Mouse (Mus musculus) intestine, embryonic 14.5 days (tissue): Measurements from ENCODE around the gene Prdm16. TPM values are rescaled to one million over a fixed set of nuclear protein-coding genes. Genes with fewer than 3 reads are reported as not detected.

Experiments
- ATAC-seq: fragments of 200-750 bp; cut with Nextera tagmentation; replicated peaks from 2 replicates; pipeline ENCODE4 v1.8.0; 2017; ENCODE audit warnings: low read depth, moderate number of reproducible peaks, moderate TSS enrichment, moderate library complexity; ENCODE audit not compliant: low FRiP score, low TSS enrichment
- DNase-seq: peaks from one replicate; pipeline ENCODE4 v3.0.0-alpha.2; 2018; ENCODE audit warnings: low spot score
- H3K27ac ChIP-seq: fragments of 300-500 bp; sonication (generic); 2 replicates; pipeline ENCODE4 v1.5.1; 2014; ENCODE audit warnings: low read depth, mild to moderate bottlenecking, control low read depth
- H3K27me3 ChIP-seq: fragments of 300-500 bp; sonication (generic); replicated peaks from 2 replicates; pipeline ENCODE4 v1.6.1; 2014; ENCODE audit warnings: low read length, control low read depth; ENCODE audit not compliant: control insufficient read depth, insufficient read depth
- H3K36me3 ChIP-seq: fragments of 300-500 bp; sonication (generic); 2 replicates; pipeline ENCODE4 v1.6.1; 2014; ENCODE audit warnings: low read length, control low read depth; ENCODE audit not compliant: control insufficient read depth, insufficient read depth
- H3K4me1 ChIP-seq: fragments of 300-500 bp; sonication (generic); replicated peaks from 2 replicates; pipeline ENCODE4 v1.6.1; 2014; ENCODE audit warnings: low read length, control low read depth, mixed read lengths; ENCODE audit not compliant: control insufficient read depth, insufficient read depth
- H3K4me2 ChIP-seq: fragments of 300-500 bp; sonication (generic); 2 replicates; pipeline ENCODE4 v1.6.1; 2014; ENCODE audit warnings: low read length
- H3K4me3 ChIP-seq: fragments of 300-500 bp; sonication (generic); 2 replicates; pipeline ENCODE4 v1.5.1; 2014; ENCODE audit warnings: low read depth, low read length, control low read depth, mixed read lengths
- H3K9ac ChIP-seq: fragments of 300-500 bp; sonication (generic); 2 replicates; pipeline ENCODE4 v1.6.1; 2014; ENCODE audit warnings: mild to moderate bottlenecking, low read length
- H3K9me3 ChIP-seq: fragments of 300-500 bp; sonication (generic); 2 replicates; pipeline ENCODE4 v1.6.1; 2016; ENCODE audit warnings: low read length, control low read depth; ENCODE audit not compliant: control insufficient read depth
- WGBS: fragments of 180-500 bp; shearing (Covaris S2); extraction: QIAGEN DNeasy Blood & Tissue Kit; methylation state at CpG from one replicate; pipeline ENCODE4 v1.1.7; 2014; 5-methylcytosine and 5-hydroxymethylcytosine counted together
- polyA plus RNA-seq: library from polyadenylated mRNA; unstranded; fragments of >200 nt; fragmentation: Nextera tagmentation; extraction: Ambion mirVana; gene quantifications from 2 replicates; pipeline ENCODE4 v1.2.1, GENCODE M21; 2014

The Prdm16 gene
- polyA plus RNA-seq, 1 experiment from 2014 or later, result 19.7 TPM

DNA sequence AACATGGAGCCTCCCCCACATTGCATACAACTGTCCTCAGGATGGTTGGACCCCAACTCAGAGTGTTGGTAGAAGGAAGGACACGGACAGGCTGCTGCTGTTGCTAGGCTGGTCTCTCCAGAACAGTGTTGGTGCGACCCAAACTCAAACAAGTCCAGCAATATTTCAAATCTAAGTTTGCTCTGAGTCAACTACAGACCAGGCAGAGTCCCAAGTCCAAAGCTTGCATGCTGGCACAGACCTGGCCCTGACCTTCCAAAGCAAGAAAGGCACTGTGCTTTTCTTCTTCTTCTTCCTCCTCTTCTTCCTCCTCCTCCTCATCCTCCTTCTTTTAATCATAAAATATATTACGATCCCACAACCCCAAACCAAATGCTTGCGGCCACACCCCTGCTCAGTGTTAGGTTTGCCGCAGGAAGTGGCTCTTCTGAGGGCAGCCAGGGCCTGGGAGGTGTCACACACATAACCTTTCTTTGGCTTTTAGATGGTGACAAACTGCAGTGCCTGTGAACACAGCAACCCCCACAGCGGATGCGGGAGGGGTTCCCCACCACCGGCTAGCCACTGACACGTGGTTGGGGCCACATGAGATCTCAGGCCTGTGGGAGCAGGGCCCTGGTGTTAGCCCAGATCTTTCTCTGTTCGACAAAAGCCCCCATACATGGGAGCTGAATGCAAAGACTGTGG, 260.6 kb downstream of the Prdm16 start:
- H3K27ac ChIP-seq, result no peak overlapping the region
- WGBS, result 60% methylated on average over 10 of the region's 10 CpGs
- no peak overlapping the region for H3K4me2 ChIP-seq
- H3K36me3 ChIP-seq, result no peaks in the 10 kb centered on the region
- no peak overlapping the region for H3K9ac ChIP-seq
- no peaks in the 10 kb centered on the region for H3K9me3 ChIP-seq
- H3K4me1 ChIP-seq, result 0 out of 2 replicates have a peak, but pooled peaks cover 5% of the 10 kb centered on the region
- H3K27me3 ChIP-seq, result no peaks in the 10 kb centered on the region
- H3K4me3 ChIP-seq, result no peak overlapping the region
- no peak for ATAC-seq
- DNase-seq, result no peak

GRCm38 (mm10) chr4:154371542-154372247, 265.0 kb downstream of the Prdm16 start:
- DNase-seq, result no peak
- H3K4me1 ChIP-seq, result 0 out of 2 replicates have a peak, but pooled peaks cover 5% of the 10 kb centered on the region
- 67% methylated on average over 13 of the region's 13 CpGs for WGBS
- H3K9me3 ChIP-seq, result no peaks in the 10 kb centered on the region
- ATAC-seq, result no peak
- no peaks in the 10 kb centered on the region for H3K36me3 ChIP-seq
- H3K27ac ChIP-seq, result no peak overlapping the region
- no peak overlapping the region for H3K4me3 ChIP-seq
- H3K27me3 ChIP-seq, result no peaks in the 10 kb centered on the region
- no peak overlapping the region for H3K4me2 ChIP-seq
- no peak overlapping the region for H3K9ac ChIP-seq

- Histone ChIP-seq H3K4me2 (no peak overlapping the region), H3K36me3 (no peaks in the 10 kb centered on the region), H3K4me1 (0 out of 2 replicates have a peak, but pooled peaks cover 5% of the 10 kb centered on the region), H3K9ac (no peak overlapping the region), H3K9me3 (no peaks in the 10 kb centered on the region), H3K27ac (no peak overlapping the region), H3K27me3 (no peaks in the 10 kb centered on the region), H3K4me3 (no peak overlapping the region)
- ATAC-seq (no peak), DNase-seq (no peak)
- 80% methylated on average over 8 of the region's 8 CpGs for WGBS
Measured at GRCm38 (mm10) chr4:154370841-154371240, 265.8 kb downstream of the Prdm16 start.

GRCm38 (mm10) chr4:154369089-154369488, 267.6 kb downstream of the Prdm16 start:
- Histone ChIP-seq H3K27me3 (no peaks in the 10 kb centered on the region), H3K4me1 (0 out of 2 replicates have a peak, but pooled peaks cover 5% of the 10 kb centered on the region), H3K9ac (no peak overlapping the region), H3K36me3 (no peaks in the 10 kb centered on the region), H3K4me2 (no peak overlapping the region), H3K9me3 (no peaks in the 10 kb centered on the region), H3K27ac (no peak overlapping the region), H3K4me3 (no peak overlapping the region)
- DNase-seq (no peak), ATAC-seq (no peak)
- WGBS, result 67% methylated on average over 5 of the region's 5 CpGs

DNA sequence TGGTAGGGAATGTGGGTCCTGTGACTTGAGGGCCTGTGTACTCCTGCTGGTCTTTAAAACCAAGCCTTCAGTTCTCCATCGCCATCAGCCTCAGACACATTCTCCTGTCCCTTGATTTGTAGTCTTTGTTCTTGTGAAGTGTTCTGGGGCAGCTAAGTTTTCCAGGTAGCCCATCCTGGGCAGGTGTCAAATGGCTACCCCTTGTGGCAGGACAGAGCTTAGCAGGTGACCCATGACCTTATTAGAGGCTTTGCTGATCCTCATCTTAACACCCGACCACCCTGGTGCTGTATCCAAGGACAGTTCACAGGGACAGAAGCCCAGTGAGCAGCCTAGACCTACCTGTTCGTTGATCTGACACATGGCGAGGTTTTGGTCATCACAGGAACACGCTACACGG, 269.8 kb downstream of the Prdm16 start:
- Histone ChIP-seq H3K36me3 (no peaks in the 10 kb centered on the region), H3K4me3 (no peak overlapping the region), H3K4me2 (no peak overlapping the region), H3K9ac (no peak overlapping the region), H3K27me3 (no peaks in the 10 kb centered on the region), H3K27ac (no peak overlapping the region), H3K4me1 (no peaks in the 10 kb centered on the region), H3K9me3 (no peaks in the 10 kb centered on the region)
- ATAC-seq (no peak), DNase-seq (no peak)
- WGBS, result 82% methylated on average over 6 of the region's 6 CpGs

GRCm38 (mm10) chr4:154364752-154365151, 271.9 kb downstream of the Prdm16 start:
- DNase-seq (no peak), ATAC-seq (no peak)
- H3K27me3 ChIP-seq, result no peaks in the 10 kb centered on the region
- no peaks in the 10 kb centered on the region for H3K4me1 ChIP-seq
- H3K27ac ChIP-seq, result no peak overlapping the region
- no peak overlapping the region for H3K9ac ChIP-seq
- no peak overlapping the region for H3K4me2 ChIP-seq
- no peaks in the 10 kb centered on the region for H3K9me3 ChIP-seq
- 91% methylated on average over 2 of the region's 2 CpGs for WGBS
- no peaks in the 10 kb centered on the region for H3K36me3 ChIP-seq
- H3K4me3 ChIP-seq, result no peak overlapping the region

GRCm38 (mm10) chr4:154360850-154361249, 275.8 kb downstream of the Prdm16 start:
- Histone ChIP-seq H3K4me1 (no peaks in the 10 kb centered on the region; the same call in 1 of the 2 replicates), H3K4me2 (no peak overlapping the region), H3K4me3 (no peak overlapping the region), H3K9me3 (no peaks in the 10 kb centered on the region), H3K27me3 (no peaks in the 10 kb centered on the region), H3K9ac (no peak overlapping the region), H3K27ac (no peak overlapping the region), H3K36me3 (no peaks in the 10 kb centered on the region)
- DNase-seq, result no peak
- ATAC-seq, result no peak
- whole genome bisulfite sequencing, result 91% methylated on average over 3 of the region's 3 CpGs

DNA sequence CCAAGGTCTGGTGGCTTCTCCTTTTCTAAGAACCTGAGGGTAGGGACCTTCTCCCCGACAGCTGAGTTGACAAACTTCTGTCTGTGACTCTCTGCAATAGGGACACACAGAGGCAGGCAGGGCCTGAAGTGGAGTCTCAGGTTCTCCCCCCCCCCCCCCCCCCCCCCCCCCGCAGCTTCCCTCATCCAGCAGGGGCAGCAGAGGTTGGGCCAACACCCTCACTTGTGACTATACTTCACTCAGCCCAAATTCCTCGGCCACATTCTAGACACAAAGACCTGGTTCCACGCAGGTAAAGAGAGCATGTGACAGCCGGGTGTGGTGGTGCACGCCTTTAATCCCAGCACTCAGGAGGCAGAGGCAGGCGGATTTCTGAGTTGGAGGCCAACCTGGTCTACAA, 276.2 kb downstream of the Prdm16 start:
- 84% methylated on average over 6 of the region's 7 CpGs for WGBS
- H3K27me3 ChIP-seq, result no peaks in the 10 kb centered on the region

More for the DNA sequence above, 276.2 kb downstream of the Prdm16 start:
- Histone ChIP-seq H3K4me2 (no peak overlapping the region), H3K36me3 (no peaks in the 10 kb centered on the region), H3K27ac (peak overlapping the region; percentile 67), H3K4me3 (no peak overlapping the region), H3K9ac (no peak overlapping the region), H3K9me3 (no peaks in the 10 kb centered on the region), H3K4me1 (no peaks in the 10 kb centered on the region; the same call in 1 of the 2 replicates)
- DNase-seq (no peak), ATAC-seq (no peak)
